Mouse (Mus musculus): Measurements from ENCODE around the gene Lnx2. TPM values are rescaled to one million over a fixed set of nuclear protein-coding genes. Genes with fewer than 3 reads are reported as not detected.

Gene Lnx2
- total RNA-seq, 2 experiments from 2014 or later, result 17.0 to 18.3 TPM

Other genes starting within 250 kb of the Lnx2 start
- 100 to 1,000 TPM; 288 to 299 TPM for gene Rpl21, start 243.7 kb downstream of the Lnx2 start, total RNA-seq (2021)
- gene Rasl11a, start 231.5 kb downstream of the Lnx2 start, total RNA-seq (2021), result 1 to 10 TPM; 8.4 to 9.0 TPM
- 10 to 100 TPM; 34.8 to 39.8 TPM for gene Gtf3a, start 127.9 kb downstream of the Lnx2 start, total RNA-seq (2021)
- 10 to 100 TPM; 28.9 to 36.7 TPM for gene Mtif3, start 112.8 kb downstream of the Lnx2 start, total RNA-seq (2021)
- gene Polr1d, start 464 bp upstream of the Lnx2 start, total RNA-seq (2021), result 100 to 1,000 TPM; 145 to 159 TPM
- not detected for gene Gsx1, start 112.1 kb upstream of the Lnx2 start, total RNA-seq (2021)
- not detected for gene Pdx1, start 193.4 kb upstream of the Lnx2 start, total RNA-seq (2021)
- gene Cdx2, start 230.7 kb upstream of the Lnx2 start, total RNA-seq (2021), result not detected
- gene Urad, start 245.9 kb upstream of the Lnx2 start, total RNA-seq (2021), result 10 to 100 TPM in 1 of 2 experiments, 1 to 10 TPM in 1; 6.1 to 14.8 TPM